Mouse (Mus musculus) kidney, postnatal 0 days (tissue): ENCODE measurements at regions not wholly inside any gene's neighbourhood (a gene's known extent, or its start where the extent isn't known, plus 50 kb on each side); places are given as distances from the start of the nearest gene placed in this dataset.
A peak's percentile ranks its signal among the peaks of the same experiment; 100 is the strongest.

Experiments
- ATAC-seq: fragments of 200-750 bp; cut with Nextera tagmentation; replicated peaks from 2 replicates; pipeline ENCODE4 v1.8.0; 2017; ENCODE audit warnings: low read depth, moderate number of reproducible peaks, moderate TSS enrichment, moderate library complexity; ENCODE audit not compliant: low FRiP score
- DNase-seq: peaks from one replicate; pipeline ENCODE4 v3.0.0-alpha.2; 2016; ENCODE audit warnings: low spot score
- H3K27ac ChIP-seq: fragments of 300-500 bp; sonication (generic); 2 replicates; pipeline ENCODE4 v1.5.1; 2014; ENCODE audit warnings: mild to moderate bottlenecking
- H3K27me3 ChIP-seq: fragments of 300-500 bp; sonication (generic); 2 replicates; pipeline ENCODE4 v1.6.1; 2014; ENCODE audit warnings: low read length, mixed read lengths; ENCODE audit not compliant: insufficient read depth
- H3K36me3 ChIP-seq: fragments of 300-500 bp; sonication (generic); 2 replicates; pipeline ENCODE4 v1.6.1; 2014; ENCODE audit warnings: low read length, mixed read lengths; ENCODE audit not compliant: insufficient read depth
- H3K4me1 ChIP-seq: fragments of 300-500 bp; sonication (generic); replicated peaks from 2 replicates; pipeline ENCODE4 v1.6.1; 2014; ENCODE audit warnings: antibody characterized with exemption, low read length, mixed read lengths; ENCODE audit not compliant: insufficient read depth
- H3K4me2 ChIP-seq: fragments of 300-500 bp; sonication (generic); 2 replicates; pipeline ENCODE4 v1.6.1; 2014; ENCODE audit warnings: mild to moderate bottlenecking, low read length, moderate library complexity, mixed read lengths
- H3K4me3 ChIP-seq: fragments of 300-500 bp; sonication (generic); replicated peaks from 2 replicates; pipeline ENCODE4 v1.5.1; 2014; ENCODE audit warnings: low read depth, low read length
- H3K9ac ChIP-seq: fragments of 300-500 bp; sonication (generic); 2 replicates; pipeline ENCODE4 v1.6.1; 2014; ENCODE audit warnings: low read depth, low read length
- H3K9me3 ChIP-seq: fragments of 300-500 bp; sonication (generic); replicated peaks from 2 replicates; pipeline ENCODE4 v1.6.1; 2016; ENCODE audit warnings: low read length, inconsistent platforms, mixed read lengths
- CTCF ChIP-seq: IDR thresholded peaks from 2 replicates; pipeline ENCODE4 v1.5.1; 2016; ENCODE audit warnings: antibody characterized with exemption, low read depth, mild to moderate bottlenecking, moderate library complexity
- WGBS: fragments of 180-500 bp; shearing (Covaris S2); extraction: QIAGEN DNeasy Blood & Tissue Kit; methylation state at CpG from one replicate; pipeline ENCODE4 v1.1.7; 2014; 5-methylcytosine and 5-hydroxymethylcytosine counted together

- 85% methylated on average over 2 of the region's 2 CpGs for WGBS
- Histone ChIP-seq H3K4me1 (no peaks in the 10 kb centered on the region), H3K9ac (no peak overlapping the region), H3K36me3 (no peaks in the 10 kb centered on the region), H3K4me3 (no peak overlapping the region), H3K27ac (no peak overlapping the region), H3K9me3 (no peaks in the 10 kb centered on the region), H3K27me3 (no peaks in the 10 kb centered on the region), H3K4me2 (no peak overlapping the region)
- DNase-seq, result no peak
- TF ChIP-seq CTCF, result no peak
- ATAC-seq, result no peak
Observed at GRCm38 (mm10) chr13:34540646-34541045, 112.6 kb downstream of the Pxdc1 start.

- no peak overlapping the region for H3K4me2 ChIP-seq
- no peaks in the 10 kb centered on the region for H3K4me1 ChIP-seq
- no peaks in the 10 kb centered on the region for H3K27me3 ChIP-seq
- no peaks in the 10 kb centered on the region for H3K36me3 ChIP-seq
- TF ChIP-seq CTCF, result peak; percentile 38
- DNase-seq, result no peak
- H3K4me3 ChIP-seq, result no peak overlapping the region
- no peak overlapping the region for H3K9ac ChIP-seq
- no peak for ATAC-seq
- no peaks in the 10 kb centered on the region for H3K9me3 ChIP-seq
- H3K27ac ChIP-seq, result no peak overlapping the region
- WGBS, result 82% methylated on average over 2 of the region's 2 CpGs
Observed at GRCm38 (mm10) chr13:34533896-34534295, 119.4 kb downstream of the Pxdc1 start.

- Histone ChIP-seq H3K9me3 (no peaks in the 10 kb centered on the region), H3K4me1 (0 out of 2 replicates have a peak, but pooled peaks cover 4% of the 10 kb centered on the region), H3K4me3 (no peak overlapping the region), H3K9ac (no peak overlapping the region), H3K27ac (no peak overlapping the region), H3K36me3 (no peaks in the 10 kb centered on the region), H3K4me2 (no peak overlapping the region), H3K27me3 (no peaks in the 10 kb centered on the region)
- ATAC-seq (no peak; the same call in 1 of the 2 replicates), DNase-seq (peak; percentile 26)
- TF ChIP-seq CTCF, result no peak
- 59% methylated on average over 3 of the region's 3 CpGs for WGBS
Observed at GRCm38 (mm10) chr13:34511332-34511731, 142.0 kb downstream of the Pxdc1 start.

- H3K4me1 ChIP-seq, result 0 out of 2 replicates have a peak, but pooled peaks cover 4% of the 10 kb centered on the region
- H3K4me3 ChIP-seq, result no peak overlapping the region
- no peaks in the 10 kb centered on the region for H3K27me3 ChIP-seq
- no peak overlapping the region for H3K9ac ChIP-seq
- H3K9me3 ChIP-seq, result no peaks in the 10 kb centered on the region
- 86% methylated on average over 2 of the region's 2 CpGs for WGBS
- H3K36me3 ChIP-seq, result no peaks in the 10 kb centered on the region
- no peak for TF ChIP-seq CTCF
- ATAC-seq, result no peak
- DNase-seq, result no peak
- no peak overlapping the region for H3K4me2 ChIP-seq
- H3K27ac ChIP-seq, result no peak overlapping the region
Observed at GRCm38 (mm10) chr13:34507224-34507623, 146.1 kb downstream of the Pxdc1 start.

GRCm38 (mm10) chr13:34505861-34506260, 147.4 kb downstream of the Pxdc1 start:
- DNase-seq (no peak), ATAC-seq (no peak)
- Histone ChIP-seq H3K9ac (no peak overlapping the region), H3K9me3 (no peaks in the 10 kb centered on the region), H3K36me3 (no peaks in the 10 kb centered on the region), H3K27ac (no peak overlapping the region), H3K4me3 (no peak overlapping the region), H3K27me3 (no peaks in the 10 kb centered on the region), H3K4me1 (no peaks in the 10 kb centered on the region), H3K4me2 (no peak overlapping the region)
- no peak for TF ChIP-seq CTCF
- 73% methylated on average over 2 of the region's 2 CpGs for WGBS

- Histone ChIP-seq H3K27ac (no peak overlapping the region), H3K4me2 (no peak overlapping the region), H3K9ac (no peak overlapping the region), H3K4me3 (no peak overlapping the region), H3K36me3 (no peaks in the 10 kb centered on the region), H3K4me1 (no peaks in the 10 kb centered on the region), H3K9me3 (no peaks in the 10 kb centered on the region), H3K27me3 (no peaks in the 10 kb centered on the region)
- DNase-seq (no peak), ATAC-seq (no peak)
- 82% methylated on average over 3 of the region's 3 CpGs for WGBS
- TF ChIP-seq CTCF, result no peak
Observed at GRCm38 (mm10) chr13:34504879-34505278, 148.4 kb downstream of the Pxdc1 start.

GRCm38 (mm10) chr13:34498910-34499309, 153.9 kb upstream of the Slc22a23 start:
- no peak for TF ChIP-seq CTCF
- Histone ChIP-seq H3K27me3 (no peaks in the 10 kb centered on the region), H3K4me3 (no peak overlapping the region), H3K4me1 (no peaks in the 10 kb centered on the region), H3K4me2 (no peak overlapping the region), H3K36me3 (no peaks in the 10 kb centered on the region), H3K27ac (no peak overlapping the region), H3K9ac (no peak overlapping the region), H3K9me3 (no peaks in the 10 kb centered on the region)
- ATAC-seq (no peak), DNase-seq (no peak)
- 93% methylated on average over 2 of the region's 2 CpGs for WGBS
